Mouse (Mus musculus): ENCODE data around the gene Arhgef17.

Arhgef17 gene

DNA sequence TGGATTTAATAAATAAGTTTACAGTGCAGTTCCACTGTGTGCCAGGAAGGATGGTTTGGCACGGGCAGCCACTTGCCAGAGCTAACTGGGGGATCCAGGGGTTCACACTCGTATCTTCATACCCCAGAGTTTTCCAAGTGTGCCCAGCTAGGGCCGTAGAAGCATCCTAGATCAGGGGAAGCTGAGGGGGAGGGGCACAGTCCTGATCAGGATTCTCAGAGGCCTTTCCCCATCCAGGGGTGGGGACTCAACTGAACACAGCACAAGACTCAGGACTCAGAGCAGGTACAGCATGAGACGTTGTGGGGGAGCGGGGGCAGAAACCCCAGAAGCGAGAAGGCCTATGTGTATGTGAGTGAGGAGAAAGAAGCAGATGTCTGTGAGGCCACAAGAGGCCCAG, 14.2 kb downstream of the Arhgef17 start:
- DNase-seq (ENCODE audit: low read depth, low spot score): no peak

GRCm38 (mm10) chr7:100916526-100916925, 15.4 kb downstream of the Arhgef17 start:
- no peak for DNase-seq (ENCODE audit: low read depth, low spot score)

- no peak for DNase-seq (ENCODE audit: low read depth, low spot score)
Observed at GRCm38 (mm10) chr7:100915204-100915603, 16.7 kb downstream of the Arhgef17 start.

DNA sequence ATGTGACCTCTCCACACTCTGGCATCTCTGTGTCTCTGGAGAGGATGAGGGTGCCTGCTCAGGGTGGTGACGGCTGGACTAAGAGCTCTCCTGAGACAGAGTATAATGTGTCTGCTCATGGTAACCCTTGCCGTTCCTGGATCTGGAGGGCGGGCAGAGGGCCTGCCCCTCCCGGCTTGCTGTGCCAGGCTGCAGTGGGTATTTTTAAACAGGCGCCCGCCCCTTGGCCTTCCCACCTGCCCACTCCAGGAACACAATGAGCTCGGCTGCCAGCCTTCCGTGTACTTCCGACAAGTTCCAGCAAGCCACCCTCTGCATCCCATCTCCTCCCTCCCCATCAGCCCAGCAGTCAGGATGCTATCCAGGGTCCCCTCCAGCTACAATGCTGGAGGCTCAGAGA, 20.1 kb downstream of the Arhgef17 start:
- no peak for DNase-seq (ENCODE audit: low read depth, low spot score)

DNA sequence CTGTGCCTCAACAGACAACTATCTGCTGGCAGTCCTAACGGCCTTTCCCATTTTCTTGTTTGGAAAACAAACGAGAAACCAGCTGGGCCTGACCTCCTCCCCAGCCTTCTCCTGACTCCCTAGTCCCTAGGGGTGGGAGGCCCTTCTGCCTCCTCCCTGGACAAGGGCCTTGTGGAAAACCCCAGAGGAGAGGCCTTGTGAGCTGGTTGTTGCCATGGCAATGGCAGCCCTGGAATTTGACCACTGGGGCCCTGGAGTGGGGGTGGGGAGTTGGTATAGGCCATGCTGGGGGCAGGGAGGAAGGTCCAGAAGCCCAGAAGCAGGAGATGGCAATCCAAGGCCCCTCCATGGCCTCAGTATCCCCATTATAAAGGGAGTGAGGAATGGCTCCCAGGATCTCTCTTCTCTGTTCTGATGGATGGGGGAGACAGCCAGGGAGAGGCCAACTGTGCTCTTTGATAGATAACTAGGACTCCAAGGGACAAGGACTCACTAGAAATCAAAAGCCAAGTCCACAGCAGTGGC, 20.6 kb downstream of the Arhgef17 start:
- peak; percentile 71 for DNase-seq (ENCODE audit: low read depth, low spot score)

DNA sequence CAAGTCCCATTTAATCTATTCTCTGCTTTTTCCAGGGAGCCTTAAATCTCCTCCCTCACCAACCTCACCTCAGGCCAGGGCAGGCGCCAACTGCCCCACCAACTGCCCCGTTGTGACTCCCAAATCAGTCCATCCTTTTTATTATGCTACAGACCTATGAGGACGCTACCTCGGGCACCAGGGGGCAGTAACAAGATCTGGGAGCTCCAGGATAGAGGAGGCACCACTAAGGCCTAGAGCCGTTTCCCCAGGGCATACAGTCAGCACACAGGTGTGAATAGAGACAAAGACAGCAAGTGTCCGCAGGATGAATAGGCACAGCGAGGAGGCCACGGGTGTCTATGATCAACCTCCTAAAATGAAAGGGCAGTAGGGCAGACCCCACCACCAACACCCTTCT, 23.3 kb downstream of the Arhgef17 start:
- no peak for DNase-seq (ENCODE audit: low read depth, low spot score)

- DNase-seq (ENCODE audit: low read depth, low spot score): no peak
Observed at GRCm38 (mm10) chr7:100908061-100908460, 23.8 kb downstream of the Arhgef17 start.

- peak; percentile 85 for DNase-seq (ENCODE audit: low read depth, low spot score)
Observed at GRCm38 (mm10) chr7:100907231-100907630, 24.7 kb downstream of the Arhgef17 start.

GRCm38 (mm10) chr7:100906029-100906789, 25.7 kb downstream of the Arhgef17 start:
- no peak for DNase-seq (ENCODE audit: low read depth, low spot score)

DNA sequence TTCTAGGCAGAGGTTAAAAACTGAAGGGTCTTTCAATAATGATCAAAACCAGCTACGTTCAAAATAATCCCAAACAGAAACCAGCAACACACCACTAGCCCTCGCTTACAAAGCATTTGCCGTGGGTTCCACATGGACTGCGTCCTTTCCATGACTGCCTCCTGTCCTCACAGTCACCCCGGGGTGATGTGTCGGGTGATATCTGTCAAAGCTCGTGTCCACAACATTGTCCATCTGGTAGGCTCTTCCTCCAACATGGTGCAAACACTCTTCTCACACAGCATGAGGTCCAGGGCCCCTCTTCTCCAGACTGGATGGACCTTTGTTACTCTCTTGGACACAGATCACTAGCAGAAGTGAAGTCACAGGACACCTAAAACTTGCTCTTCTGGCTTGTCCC, 26.9 kb downstream of the Arhgef17 start:
- no peak for DNase-seq (ENCODE audit: low read depth, low spot score)

- DNase-seq (ENCODE audit: low read depth, low spot score): no peak
Observed at GRCm38 (mm10) chr7:100904612-100905011, 27.3 kb downstream of the Arhgef17 start.

DNA sequence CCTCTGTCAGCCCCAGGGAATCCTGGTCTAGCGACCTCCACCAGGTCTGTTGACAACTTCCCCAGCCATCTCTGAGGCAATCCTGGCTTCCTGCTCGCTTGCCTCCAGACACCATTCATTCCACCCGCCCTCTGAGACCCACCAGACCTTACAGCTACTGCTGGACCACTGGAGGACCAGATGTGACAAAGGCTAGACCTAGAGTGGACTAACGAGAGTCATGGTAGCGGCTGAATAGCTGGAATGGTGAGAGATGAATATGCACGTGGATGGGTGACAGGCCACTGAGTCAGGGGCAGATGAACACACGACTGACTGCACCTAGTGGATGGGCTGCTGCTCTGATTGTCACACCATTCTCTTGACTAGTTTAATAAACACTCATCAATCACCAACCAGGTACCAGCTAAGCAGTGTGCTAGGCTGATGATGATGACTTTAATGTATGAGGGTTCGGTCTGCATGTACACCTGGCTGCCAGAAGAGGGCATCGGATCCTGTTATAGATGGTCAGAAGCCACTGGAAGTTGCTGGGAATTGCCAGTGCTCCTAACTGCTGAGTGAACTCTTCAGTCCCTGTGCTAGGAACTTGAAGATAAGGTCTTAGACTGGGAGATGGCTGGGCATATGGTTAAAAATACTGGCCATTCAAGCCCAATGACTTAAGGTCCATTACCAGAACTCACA, 29.3 kb downstream of the Arhgef17 start:
- no peak for DNase-seq (ENCODE audit: low read depth, low spot score)

DNA sequence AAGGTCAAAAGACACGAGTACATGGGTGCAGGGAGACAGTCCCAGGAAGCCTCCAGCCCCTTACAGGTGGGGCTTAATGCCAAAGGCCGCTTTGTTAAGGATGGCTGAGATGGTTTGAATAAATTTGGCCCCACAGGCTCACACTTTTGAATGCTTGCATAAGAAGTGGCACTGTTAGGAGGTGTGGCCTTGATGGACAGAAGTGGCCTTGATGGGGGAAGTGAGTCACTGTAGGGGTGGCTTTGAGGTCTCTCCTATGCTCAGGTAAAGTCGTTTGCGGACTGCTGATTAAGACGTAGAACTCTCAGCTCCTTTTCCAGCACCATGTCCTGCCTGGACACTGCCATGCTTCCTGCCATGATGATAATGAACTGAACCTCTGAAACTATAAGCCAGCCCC, 34.1 kb downstream of the Arhgef17 start:
- no peak for DNase-seq (ENCODE audit: low read depth, low spot score)

GRCm38 (mm10) chr7:100894833-100895226, 37.1 kb downstream of the Arhgef17 start:
- DNase-seq (ENCODE audit: low read depth, low spot score): no peak

- DNase-seq (ENCODE audit: low read depth, low spot score): peak; percentile 41
Observed at GRCm38 (mm10) chr7:100894057-100894832, 37.7 kb downstream of the Arhgef17 start.

GRCm38 (mm10) chr7:100893249-100894056, 38.5 kb downstream of the Arhgef17 start:
- no peak for DNase-seq (ENCODE audit: low read depth, low spot score)

GRCm38 (mm10) chr7:100886535-100886934, 45.4 kb downstream of the Arhgef17 start:
- peak; percentile 46 for DNase-seq (ENCODE audit: low read depth, low spot score)

DNA sequence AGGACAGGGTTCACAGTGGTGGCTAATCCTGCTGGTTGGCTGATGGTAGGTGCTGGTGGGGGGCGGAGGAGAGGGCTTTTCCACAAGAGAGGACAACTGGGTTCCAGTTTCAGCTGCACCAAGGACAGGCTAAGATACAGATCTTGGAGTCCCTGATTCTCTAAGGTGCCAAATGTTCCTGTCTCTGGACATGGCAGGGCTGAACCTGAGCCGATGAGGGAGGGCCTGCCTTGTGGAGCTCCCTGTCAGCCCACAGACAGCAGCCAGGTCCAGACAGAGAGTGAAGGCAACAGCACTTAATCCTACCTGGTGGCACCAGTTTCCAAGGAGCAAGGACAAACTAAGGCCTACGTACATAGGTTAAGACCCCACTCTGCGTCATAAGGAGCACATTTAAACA, 47.4 kb downstream of the Arhgef17 start:
- DNase-seq (ENCODE audit: low read depth, low spot score): no peak

GRCm38 (mm10) chr7:100881950-100882349, 50.0 kb downstream of the Arhgef17 start:
- no peak for DNase-seq (ENCODE audit: low read depth, low spot score)

GRCm38 (mm10) chr7:100881531-100881930, 50.4 kb downstream of the Arhgef17 start:
- no peak for DNase-seq (ENCODE audit: low read depth, low spot score)

- peak; percentile 86 for DNase-seq (ENCODE audit: low read depth, low spot score)
Observed at GRCm38 (mm10) chr7:100879595-100879994, 52.3 kb downstream of the Arhgef17 start.
